Mouse (Mus musculus): ENCODE measurements at regions not wholly inside any gene's neighbourhood (a gene's known extent, or its start where the extent isn't known, plus 50 kb on each side); places are given as distances from the start of the nearest gene placed in this dataset.

DNA sequence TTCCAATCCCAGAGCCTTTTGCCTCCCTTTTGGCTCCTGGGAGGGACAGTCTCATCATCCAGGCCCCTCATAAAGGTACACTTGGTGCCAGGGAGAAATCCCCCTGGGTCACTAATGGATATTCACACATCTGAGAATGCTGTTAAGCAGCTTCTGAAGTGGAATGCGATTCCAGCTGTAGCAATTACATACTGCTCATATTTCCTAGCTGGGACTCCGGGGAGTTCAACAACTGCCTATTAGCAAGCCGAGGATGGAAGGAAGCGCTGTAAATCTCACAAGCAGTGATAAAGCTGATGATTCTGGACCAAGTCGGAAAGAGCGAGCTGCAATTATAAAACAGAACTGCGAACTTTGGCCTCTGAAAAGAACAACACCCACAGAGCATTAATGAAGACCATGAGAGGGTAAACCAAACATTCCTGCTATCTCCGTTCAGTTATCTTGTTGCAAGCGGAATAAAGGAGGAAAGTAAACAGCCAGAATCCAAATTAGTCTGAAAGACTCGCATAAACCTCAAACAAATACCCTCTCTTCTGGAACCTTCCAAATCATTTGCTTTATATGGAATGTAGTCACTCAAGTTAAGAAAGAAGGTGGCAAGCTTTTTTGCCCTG, 82.8 kb upstream of the Hgf start:
- TF ChIP-seq GATA1 (IDR thresholded peaks at IDR 0.05; ENCODE audit: low read length) (no peak), TAL1 (IDR thresholded peaks at IDR 0.05; ENCODE audit: low read length) (no peak)
